Mouse (Mus musculus) cortical plate, adult 2 months (tissue): ENCODE data around the gene Numa1.

Experiments
- CTCF ChIP-seq: fragments of 200-500 bp; IDR thresholded peaks from 2 replicates; pipeline ENCODE4 v1.5.1; 2011; ENCODE audit warnings: mild to moderate bottlenecking, control low read depth, low read length; ENCODE audit not compliant: insufficient read depth; ENCODE audit errors: extremely low read depth
- POLR2A ChIP-seq: fragments of 200-500 bp; IDR thresholded peaks from 2 replicates; pipeline ENCODE4 v1.6.1; 2011; ENCODE audit warnings: mild to moderate bottlenecking, low read length, control low read depth; ENCODE audit not compliant: insufficient read depth; ENCODE audit errors: extremely low read depth

DNA sequence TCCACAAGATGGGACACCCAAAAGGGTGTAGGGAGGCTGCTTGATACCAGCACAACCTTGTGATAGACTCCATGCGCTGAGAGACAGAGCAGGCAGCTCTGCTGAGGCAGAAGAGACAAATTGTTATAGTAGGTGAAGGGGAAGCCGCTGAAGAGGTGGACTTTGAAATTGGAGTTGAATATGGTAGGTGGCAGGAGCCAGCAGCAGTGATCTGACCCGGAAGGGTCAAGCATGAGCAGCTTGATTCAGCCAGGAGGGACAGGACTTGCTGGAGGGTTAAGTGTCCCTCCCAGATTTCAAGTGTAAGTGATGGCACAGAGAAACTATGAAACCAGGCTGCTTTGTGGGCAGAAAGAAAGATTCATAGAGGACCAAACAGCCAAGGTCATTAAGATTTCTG is 51.2 kb downstream of the Numa1 start:
- TF ChIP-seq POLR2A, result no peak
- no peak for TF ChIP-seq CTCF
